ENCODE assay signal across 8 mouse cellular contexts in the genomic region with DNA sequence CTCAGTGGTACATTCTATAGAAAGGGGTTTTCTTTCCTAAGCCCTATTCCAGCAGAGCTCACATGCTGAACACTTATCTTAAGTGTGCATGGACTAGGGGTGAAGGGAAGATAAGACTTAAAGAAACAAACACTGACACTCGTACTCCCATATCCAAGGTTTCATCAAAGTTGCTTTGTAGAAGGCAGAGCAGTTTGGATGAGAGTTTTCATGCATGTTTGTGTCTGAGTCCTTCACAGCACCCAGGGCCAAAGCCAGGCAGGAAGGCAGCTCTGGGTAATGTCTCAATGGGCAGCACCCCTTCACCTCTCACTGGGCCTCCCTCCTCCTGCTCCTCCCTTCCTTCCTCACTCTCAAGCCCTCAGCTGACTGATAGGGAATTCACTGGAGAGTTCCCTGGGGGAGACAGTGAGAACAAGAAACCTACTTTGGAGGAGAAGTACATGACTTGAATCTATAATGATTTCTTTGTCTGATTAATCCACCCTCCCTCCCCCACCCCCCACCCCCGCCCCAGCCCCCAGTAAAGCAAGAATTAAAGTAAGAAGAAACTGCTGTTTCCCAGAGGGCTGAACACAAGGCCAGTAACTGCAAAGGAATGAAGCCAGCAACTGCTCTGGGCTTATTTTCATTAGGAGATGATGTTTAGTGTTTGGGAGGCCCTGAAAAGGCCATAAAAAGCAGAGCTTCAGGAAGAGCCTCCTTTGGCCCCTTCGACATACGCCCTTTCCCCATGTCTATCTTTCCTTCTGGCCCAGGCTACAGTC.
DNase-seq lines count a peak whose midpoint lies in the region; ATAC-seq lines count a peak whose summit lies in the region.

No protein-coding gene starts in this region.

- no peak overlapping the region for H3K9ac ChIP-seq in kidney, embryonic 15.5 days

- peaks cover 18% of the 10 kb centered on the region for H3K4me1 ChIP-seq in kidney, embryonic 15.5 days

- H3K27ac ChIP-seq in kidney, embryonic 15.5 days: peak overlapping the region; percentile 75

- H3K9me3 ChIP-seq in kidney, embryonic 15.5 days (replicated peaks): no peaks in the 10 kb centered on the region

- WGBS in kidney, embryonic 15.5 days: 35% methylated on average over 4 of the region's 4 CpGs

- ATAC-seq in kidney, embryonic 15.5 days (replicated peaks; ENCODE audit: low FRiP score): peak; percentile 88

- no peak overlapping the region for H3K4me3 ChIP-seq in kidney, embryonic 15.5 days (replicated peaks)

- H3K36me3 ChIP-seq in kidney, embryonic 15.5 days: no peaks in the 10 kb centered on the region

- no peak overlapping the region for H3K4me2 ChIP-seq in kidney, embryonic 15.5 days

- DNase-seq in 416B (ENCODE audit: low read depth): peak; percentile 19
- peak; percentile 84 for DNase-seq in c-Kit-positive CD71-positive TER-119-positive erythroid progenitor cells, embryonic 14.5 days (ENCODE audit: low spot score)
- peak; percentile 75 to 79 for DNase-seq in heart, adult 9 months (ENCODE audit: low spot score in 2 of 2)
- DNase-seq in lung, postnatal 25 days (ENCODE audit: low spot score): peak; percentile 64
- DNase-seq in cerebellum, adult 9-11 months: no peak
- no peak for DNase-seq in thymus, postnatal 4 days
- DNase-seq in spleen, postnatal 10 days (ENCODE audit: low spot score in 2 of 2): no peak

- H3K27me3 ChIP-seq in kidney, embryonic 15.5 days: no peaks in the 10 kb centered on the region

Comparison
In these comparisons a context has a peak if more than half of its experiments do, and no peak if none do; other contexts are left out.
1. DNase-seq: peak in 416B (single experiment), c-Kit-positive CD71-positive TER-119-positive erythroid progenitor cells, embryonic 14.5 days (single experiment), heart, adult 9 months (2 of 2) and lung, postnatal 25 days (single experiment); none in cerebellum, adult 9-11 months (single experiment), thymus, postnatal 4 days (single experiment) and spleen, postnatal 10 days (0 of 2).